Mouse (Mus musculus): ENCODE measurements around the gene Cysrt1. TPM values are rescaled to one million over a fixed set of nuclear protein-coding genes. Genes with fewer than 3 reads are reported as not detected.
A peak's percentile ranks its signal among the peaks of the same experiment; 100 is the strongest.
"Not testable (repeated sequence)": the region's sequence is repeated elsewhere in the genome, so short reads cannot be mapped to it uniquely, and the experiment has no call there.

The Cysrt1 gene
- polyA plus RNA-seq, 1 experiment from 2014 or later, result not detected

- peak overlapping the region; percentile 58 for H3K4me3 ChIP-seq
- no peak overlapping the region for H3K27ac ChIP-seq
- H3K36me3 ChIP-seq, result peaks cover 9% of the 10 kb centered on the region; the same call in 1 of the 2 replicates
- peak overlapping the region; percentile 98 for H3K4me2 ChIP-seq (replicated peaks)
- H3K9ac ChIP-seq, result peak overlapping the region; percentile 74
- H3K27me3 ChIP-seq, result peaks cover 23% of the 10 kb centered on the region
- WGBS, result 21% methylated on average over 12 of the region's 12 CpGs
- H3K4me1 ChIP-seq, result peaks cover 34% of the 10 kb centered on the region
- H3K9me3 ChIP-seq, result no peaks in the 10 kb centered on the region
- no peak for ATAC-seq (ENCODE audit: insufficient number of reproducible peaks, insufficient read depth, low FRiP score, low TSS enrichment)
These were observed 21.5 kb upstream of the Cysrt1 start for GRCm38 (mm10) chr2:25263623-25264285.

GRCm38 (mm10) chr2:25262795-25263622, 20.8 kb upstream of the Cysrt1 start:
- peaks cover 23% of the 10 kb centered on the region for H3K27me3 ChIP-seq
- peaks cover 34% of the 10 kb centered on the region for H3K4me1 ChIP-seq
- H3K4me2 ChIP-seq (replicated peaks), result peak overlapping the region; percentile 98
- peak overlapping the region; percentile 58 for H3K4me3 ChIP-seq
- H3K9me3 ChIP-seq, result no peaks in the 10 kb centered on the region
- no peak; the same call in 1 of the 2 replicates for ATAC-seq (ENCODE audit: insufficient number of reproducible peaks, insufficient read depth, low FRiP score, low TSS enrichment)
- peaks cover 7% of the 10 kb centered on the region; the same call in 1 of the 2 replicates for H3K36me3 ChIP-seq
- WGBS, result under 1% methylated on average over 82 of the region's 82 CpGs
- peak overlapping the region; percentile 74 for H3K9ac ChIP-seq
- H3K27ac ChIP-seq, result no peak overlapping the region

- H3K4me3 ChIP-seq, result peak within 1 kb of the TSS; percentile 58
- H3K4me1 ChIP-seq, result peaks cover 33% of the 10 kb centered on the region
- H3K9ac ChIP-seq, result peak within 1 kb of the TSS; percentile 74
- peak; percentile 99 for ATAC-seq (ENCODE audit: insufficient number of reproducible peaks, insufficient read depth, low FRiP score, low TSS enrichment)
- peaks cover 23% of the 10 kb centered on the region for H3K27me3 ChIP-seq
- peak within 1 kb of the TSS; percentile 98 for H3K4me2 ChIP-seq (replicated peaks)
- peaks cover 6% of the 10 kb centered on the region; the same call in 1 of the 2 replicates for H3K36me3 ChIP-seq
- H3K9me3 ChIP-seq, result no peaks in the 10 kb centered on the region
- WGBS, result 0% methylated on average over 39 of the region's 39 CpGs
- peak within 1 kb of the TSS; percentile 14; the same call in 1 of the 2 replicates for H3K27ac ChIP-seq
These were observed 20.1 kb upstream of the Cysrt1 start, which contains the start of gene Tprn for GRCm38 (mm10) chr2:25262291-25262767. Gene Tprn (plus strand): TSS chr2:25262618.

GRCm38 (mm10) chr2:25261870-25262269, 19.6 kb upstream of the Cysrt1 start:
- 42% methylated on average over 12 of the region's 12 CpGs for WGBS
- peak overlapping the region; percentile 98 for H3K4me2 ChIP-seq (replicated peaks)
- ATAC-seq (ENCODE audit: insufficient number of reproducible peaks, insufficient read depth, low FRiP score, low TSS enrichment), result no peak
- H3K4me1 ChIP-seq, result peaks cover 31% of the 10 kb centered on the region
- H3K9ac ChIP-seq, result no peak overlapping the region
- H3K36me3 ChIP-seq, result 0 out of 2 replicates have a peak, but pooled peaks cover 2% of the 10 kb centered on the region
- peak overlapping the region; percentile 14; the same call in 1 of the 2 replicates for H3K27ac ChIP-seq
- H3K9me3 ChIP-seq, result no peaks in the 10 kb centered on the region
- peaks cover 23% of the 10 kb centered on the region for H3K27me3 ChIP-seq
- peak overlapping the region; percentile 58 for H3K4me3 ChIP-seq

- WGBS, result 55% methylated on average over 2 of the region's 2 CpGs
- H3K27me3 ChIP-seq, result peaks cover 11% of the 10 kb centered on the region
- H3K9ac ChIP-seq, result no peak overlapping the region
- no peaks in the 10 kb centered on the region for H3K9me3 ChIP-seq
- no peak for ATAC-seq (ENCODE audit: insufficient number of reproducible peaks, insufficient read depth, low FRiP score, low TSS enrichment)
- no peak overlapping the region for H3K27ac ChIP-seq
- H3K36me3 ChIP-seq, result no peaks in the 10 kb centered on the region
- peaks cover 23% of the 10 kb centered on the region for H3K4me1 ChIP-seq
- H3K4me3 ChIP-seq, result no peak overlapping the region
- no peak overlapping the region for H3K4me2 ChIP-seq (replicated peaks)
These were observed 16.6 kb upstream of the Cysrt1 start for GRCm38 (mm10) chr2:25258887-25259286.

- 90% methylated on average over 5 of the region's 5 CpGs for WGBS
- H3K4me3 ChIP-seq; H3K36me3 ChIP-seq; ATAC-seq (ENCODE audit: insufficient number of reproducible peaks, insufficient read depth, low FRiP score, low TSS enrichment); H3K27ac ChIP-seq; H3K4me2 ChIP-seq (replicated peaks); H3K9me3 ChIP-seq; H3K9ac ChIP-seq; H3K27me3 ChIP-seq: not testable (repeated sequence)
- H3K4me1 ChIP-seq, result peaks cover 14% of the 10 kb centered on the region
These were observed 15.0 kb upstream of the Cysrt1 start for GRCm38 (mm10) chr2:25257250-25257649.

- not testable (repeated sequence) for ATAC-seq (ENCODE audit: insufficient number of reproducible peaks, insufficient read depth, low FRiP score, low TSS enrichment); H3K9ac ChIP-seq; H3K27me3 ChIP-seq; H3K9me3 ChIP-seq; H3K27ac ChIP-seq; H3K36me3 ChIP-seq
- Histone ChIP-seq H3K4me1 (peaks cover 14% of the 10 kb centered on the region), H3K4me2 (replicated peaks) (peak overlapping the region; percentile 97), H3K4me3 (peak overlapping the region; percentile 98)
- 59% methylated on average over 12 of the region's 12 CpGs for WGBS
These were observed 14.3 kb upstream of the Cysrt1 start for GRCm38 (mm10) chr2:25256443-25257109.

GRCm38 (mm10) chr2:25255284-25255779, 13.1 kb upstream of the Cysrt1 start, which contains the start of gene Tmem203:
Gene Tmem203 (plus strand): TSS chr2:25255439.
- H3K36me3 ChIP-seq, result peaks cover 5% of the 10 kb centered on the region
- H3K9ac ChIP-seq, result peak within 1 kb of the TSS; percentile 87
- no peaks in the 10 kb centered on the region for H3K27me3 ChIP-seq
- H3K4me3 ChIP-seq, result peak within 1 kb of the TSS; percentile 98
- peak; percentile 58 for ATAC-seq (ENCODE audit: insufficient number of reproducible peaks, insufficient read depth, low FRiP score, low TSS enrichment)
- H3K4me2 ChIP-seq (replicated peaks), result peak within 1 kb of the TSS; percentile 97
- H3K27ac ChIP-seq, result peak within 1 kb of the TSS; percentile 74
- under 1% methylated on average over 39 of the region's 39 CpGs for WGBS
- no peaks in the 10 kb centered on the region for H3K9me3 ChIP-seq
- H3K4me1 ChIP-seq, result peaks cover 14% of the 10 kb centered on the region

GRCm38 (mm10) chr2:25252331-25252730, 10.1 kb upstream of the Cysrt1 start:
- H3K9ac ChIP-seq, result no peak overlapping the region
- no peak overlapping the region for H3K4me2 ChIP-seq (replicated peaks)
- H3K4me1 ChIP-seq, result peaks cover 14% of the 10 kb centered on the region
- no peak for ATAC-seq (ENCODE audit: insufficient number of reproducible peaks, insufficient read depth, low FRiP score, low TSS enrichment)
- 83% methylated on average over 1 of the region's 1 CpGs for WGBS
- H3K4me3 ChIP-seq, result no peak overlapping the region
- H3K27me3 ChIP-seq, result no peaks in the 10 kb centered on the region
- H3K9me3 ChIP-seq, result no peaks in the 10 kb centered on the region
- no peak overlapping the region for H3K27ac ChIP-seq
- peaks cover 34% of the 10 kb centered on the region for H3K36me3 ChIP-seq

GRCm38 (mm10) chr2:25246183-25247072, 4.2 kb upstream of the Cysrt1 start, which contains the start of gene AL732309.1:
Gene AL732309.1 (minus strand): TSS chr2:25246863.
- Histone ChIP-seq H3K4me2 (replicated peaks) (no peak within 1 kb of the TSS), H3K27me3 (peaks cover 28% of the 10 kb centered on the region), H3K4me1 (peaks cover 13% of the 10 kb centered on the region), H3K4me3 (no peak within 1 kb of the TSS), H3K9ac (peak within 1 kb of the TSS; percentile 15; the same call in 1 of the 2 replicates), H3K9me3 (no peaks in the 10 kb centered on the region), H3K27ac (no peak within 1 kb of the TSS), H3K36me3 (peaks cover 48% of the 10 kb centered on the region)
- WGBS, result 93% methylated on average over 10 of the region's 10 CpGs
- ATAC-seq (ENCODE audit: insufficient number of reproducible peaks, insufficient read depth, low FRiP score, low TSS enrichment), result no peak

Data from embryonic facial prominence, embryonic 12.5 days (tissue).